Mouse (Mus musculus): Measurements from ENCODE around the gene Plekhn1. TPM values are rescaled to one million over a fixed set of nuclear protein-coding genes. Genes with fewer than 3 reads are reported as not detected.
A peak's percentile ranks its signal among the peaks of the same experiment; 100 is the strongest.

Plekhn1 gene
- total RNA-seq, 1 experiment from 2014 or later, result 19.0 TPM

DNA sequence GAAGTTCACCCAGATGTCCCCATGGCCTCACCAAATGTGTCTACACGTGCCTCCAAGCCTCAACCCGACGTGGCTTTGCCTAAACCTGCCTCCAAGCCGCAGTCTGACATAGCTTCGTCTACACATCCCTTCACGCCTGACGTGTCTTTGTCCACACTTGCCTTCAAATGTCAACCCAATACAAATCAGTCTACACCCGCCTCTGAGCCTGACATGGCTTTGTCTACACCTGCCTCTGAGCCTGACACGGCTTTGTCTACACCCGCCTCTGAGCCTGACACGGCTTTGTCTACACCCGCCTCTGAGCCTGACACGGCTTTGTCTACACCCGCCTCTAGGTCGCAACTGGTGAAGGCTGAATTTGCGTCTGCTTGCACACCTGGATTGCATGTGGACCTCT is 16.8 kb downstream of the Plekhn1 start:
- ATAC-seq (replicated peaks in 1 of 2; ENCODE audit: insufficient read depth in 1 of 2, low FRiP score in 2 of 2, low TSS enrichment in 1 of 2, low read depth in 1 of 2, poor library complexity in 2 of 2, severe bottlenecking in 2 of 2), result no peak

DNA sequence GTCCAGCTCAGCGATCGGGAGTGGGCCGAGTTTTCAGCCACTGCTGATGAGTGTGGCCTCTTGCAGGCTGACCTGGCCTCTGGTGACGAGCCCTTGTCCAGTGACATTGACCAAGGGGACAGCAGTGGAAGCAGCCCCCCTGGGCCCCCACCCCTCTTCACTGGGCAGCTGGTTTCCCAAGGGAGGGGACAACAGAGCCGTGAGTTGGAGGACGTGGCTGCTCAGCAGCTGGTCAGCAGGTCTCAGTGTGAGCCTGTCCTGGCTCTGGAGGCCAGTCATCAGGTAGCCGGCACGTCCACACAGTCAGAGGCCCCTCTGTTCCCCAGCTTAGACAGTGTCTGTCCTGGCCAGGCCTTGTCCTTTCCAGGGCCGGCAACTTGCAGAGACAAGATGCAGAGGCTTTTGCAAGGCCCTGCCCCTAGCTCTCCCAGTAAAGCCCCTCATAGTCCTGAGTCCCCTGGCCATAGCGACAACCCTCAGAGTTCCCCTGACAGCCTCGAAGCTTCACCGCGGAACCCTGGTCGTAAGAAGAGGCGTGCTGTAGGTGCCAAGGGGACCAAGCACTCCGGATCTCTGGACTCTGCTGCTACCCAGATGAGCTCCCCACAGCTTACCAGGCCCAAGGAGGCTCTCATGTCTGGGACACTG is 17.5 kb downstream of the Plekhn1 start:
- ATAC-seq (replicated peaks in 1 of 2; ENCODE audit: insufficient read depth in 1 of 2, low FRiP score in 2 of 2, low TSS enrichment in 1 of 2, low read depth in 1 of 2, poor library complexity in 2 of 2, severe bottlenecking in 2 of 2), result no peak

DNA sequence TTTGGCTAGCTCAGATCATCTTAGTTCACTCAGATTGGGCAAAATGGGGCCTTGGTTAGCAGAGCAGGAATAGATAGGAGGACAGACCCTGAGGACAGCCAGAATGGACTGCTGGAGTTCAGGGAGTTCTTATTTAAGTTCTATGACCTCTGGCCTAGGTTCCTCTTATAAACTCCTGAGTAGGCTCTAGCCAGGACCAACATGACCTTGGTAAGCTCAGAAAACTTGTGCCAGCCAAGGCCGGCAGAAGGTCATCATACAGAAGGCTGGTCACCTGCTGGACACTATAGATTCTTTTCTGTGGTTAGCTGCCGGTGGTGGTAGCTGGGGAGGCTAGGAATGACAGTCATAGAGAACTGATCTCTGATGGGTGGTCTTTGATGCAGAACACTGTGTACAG is 18.5 kb downstream of the Plekhn1 start:
- ATAC-seq (replicated peaks in 1 of 2; ENCODE audit: insufficient read depth in 1 of 2, low FRiP score in 2 of 2, low TSS enrichment in 1 of 2, low read depth in 1 of 2, poor library complexity in 2 of 2, severe bottlenecking in 2 of 2), result no peak

DNA sequence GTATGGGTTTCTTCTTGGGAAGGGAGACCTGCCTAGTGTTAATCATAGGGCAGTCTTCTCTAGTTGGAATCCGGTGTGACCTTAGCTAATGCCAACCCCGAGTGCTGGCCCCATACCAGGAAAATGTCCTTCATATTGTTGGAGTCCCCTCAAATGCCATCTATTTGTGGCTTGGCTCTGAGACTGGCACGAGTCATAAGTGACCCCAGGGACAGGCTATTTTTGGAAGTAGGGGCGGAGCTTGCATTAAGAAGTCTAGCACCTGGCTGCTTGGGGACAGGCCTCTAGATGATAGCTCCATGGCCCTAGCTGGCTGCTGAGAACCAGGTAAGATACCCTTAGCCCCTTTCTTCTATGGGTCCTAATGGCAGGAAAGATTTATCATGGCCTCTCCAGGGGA is 19.0 kb downstream of the Plekhn1 start, which contains the start of gene Perm1:
Gene Perm1 (plus strand): TSS at position 220 of the 400 bp plus-strand sequence.
- no peak for ATAC-seq (replicated peaks in 1 of 2; ENCODE audit: insufficient read depth in 1 of 2, low FRiP score in 2 of 2, low TSS enrichment in 1 of 2, low read depth in 1 of 2, poor library complexity in 2 of 2, severe bottlenecking in 2 of 2)

GRCm38 (mm10) chr4:156213134-156213533 is 21.5 kb downstream of the Plekhn1 start:
- ATAC-seq (replicated peaks in 1 of 2; ENCODE audit: insufficient read depth in 1 of 2, low FRiP score in 2 of 2, low TSS enrichment in 1 of 2, low read depth in 1 of 2, poor library complexity in 2 of 2, severe bottlenecking in 2 of 2), result no peak

GRCm38 (mm10) chr4:156209963-156210635 is 24.6 kb downstream of the Plekhn1 start:
- peak in 1 of 2 experiments; percentile 42; a peak in 1 of 4 replicates for ATAC-seq (replicated peaks in 1 of 2; ENCODE audit: insufficient read depth in 1 of 2, low FRiP score in 2 of 2, low TSS enrichment in 1 of 2, low read depth in 1 of 2, poor library complexity in 2 of 2, severe bottlenecking in 2 of 2)

DNA sequence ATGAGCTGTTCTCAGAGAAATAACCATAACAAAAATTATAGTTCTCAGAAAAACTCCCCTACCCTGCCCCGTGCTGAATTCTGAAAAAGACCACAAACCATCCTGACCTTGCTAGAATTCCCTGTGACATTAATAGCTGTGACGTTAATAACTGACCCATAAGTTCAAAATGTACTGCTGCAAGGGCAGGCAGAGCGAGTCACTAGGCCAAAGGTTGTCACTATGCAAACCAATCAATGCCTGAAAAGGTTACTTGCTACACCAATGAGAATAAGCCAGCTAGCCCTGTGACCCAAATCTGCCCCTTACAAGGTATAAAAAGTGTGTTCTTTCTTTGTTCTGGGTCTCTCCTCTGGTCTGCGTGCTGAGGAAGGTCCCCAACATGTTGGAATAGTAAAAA is 25.8 kb downstream of the Plekhn1 start:
- ATAC-seq (replicated peaks in 1 of 2; ENCODE audit: insufficient read depth in 1 of 2, low FRiP score in 2 of 2, low TSS enrichment in 1 of 2, low read depth in 1 of 2, poor library complexity in 2 of 2, severe bottlenecking in 2 of 2), result no peak

- peak; percentile 42 to 48; a peak in 3 of 4 replicates for ATAC-seq (replicated peaks in 1 of 2; ENCODE audit: insufficient read depth in 1 of 2, low FRiP score in 2 of 2, low TSS enrichment in 1 of 2, low read depth in 1 of 2, poor library complexity in 2 of 2, severe bottlenecking in 2 of 2)
These were observed 31.1 kb downstream of the Plekhn1 start for GRCm38 (mm10) chr4:156203413-156204131.

- peak; percentile 79 to 84 for ATAC-seq (replicated peaks in 1 of 2; ENCODE audit: insufficient read depth in 1 of 2, low FRiP score in 2 of 2, low TSS enrichment in 1 of 2, low read depth in 1 of 2, poor library complexity in 2 of 2, severe bottlenecking in 2 of 2)
These were observed 31.6 kb downstream of the Plekhn1 start, which contains the start of gene AW011738 for GRCm38 (mm10) chr4:156203001-156203412. Gene AW011738 (plus strand): TSS chr4:156203304.

DNA sequence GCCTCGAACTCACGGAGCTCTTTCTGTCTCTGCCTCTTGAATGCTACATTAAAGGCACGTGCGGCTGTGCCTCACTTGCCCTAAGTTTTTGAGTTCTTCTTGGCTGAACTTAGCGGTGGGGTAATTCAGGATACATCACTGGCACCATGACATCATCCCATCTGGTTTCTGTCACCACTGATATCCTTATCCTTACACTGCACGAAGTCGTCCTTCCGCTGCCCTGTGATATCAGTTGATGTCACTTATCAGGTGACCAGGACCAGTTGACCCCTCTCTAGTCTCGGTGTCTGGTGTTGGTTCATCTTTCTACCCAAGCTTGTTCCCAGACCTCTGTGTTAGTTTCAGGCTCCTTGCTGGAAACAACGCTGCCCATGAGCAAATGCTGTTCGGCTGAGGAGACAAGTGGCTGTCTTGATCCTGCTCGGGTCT is 32.2 kb downstream of the Plekhn1 start:
- no peak for ATAC-seq (replicated peaks in 1 of 2; ENCODE audit: insufficient read depth in 1 of 2, low FRiP score in 2 of 2, low TSS enrichment in 1 of 2, low read depth in 1 of 2, poor library complexity in 2 of 2, severe bottlenecking in 2 of 2)

DNA sequence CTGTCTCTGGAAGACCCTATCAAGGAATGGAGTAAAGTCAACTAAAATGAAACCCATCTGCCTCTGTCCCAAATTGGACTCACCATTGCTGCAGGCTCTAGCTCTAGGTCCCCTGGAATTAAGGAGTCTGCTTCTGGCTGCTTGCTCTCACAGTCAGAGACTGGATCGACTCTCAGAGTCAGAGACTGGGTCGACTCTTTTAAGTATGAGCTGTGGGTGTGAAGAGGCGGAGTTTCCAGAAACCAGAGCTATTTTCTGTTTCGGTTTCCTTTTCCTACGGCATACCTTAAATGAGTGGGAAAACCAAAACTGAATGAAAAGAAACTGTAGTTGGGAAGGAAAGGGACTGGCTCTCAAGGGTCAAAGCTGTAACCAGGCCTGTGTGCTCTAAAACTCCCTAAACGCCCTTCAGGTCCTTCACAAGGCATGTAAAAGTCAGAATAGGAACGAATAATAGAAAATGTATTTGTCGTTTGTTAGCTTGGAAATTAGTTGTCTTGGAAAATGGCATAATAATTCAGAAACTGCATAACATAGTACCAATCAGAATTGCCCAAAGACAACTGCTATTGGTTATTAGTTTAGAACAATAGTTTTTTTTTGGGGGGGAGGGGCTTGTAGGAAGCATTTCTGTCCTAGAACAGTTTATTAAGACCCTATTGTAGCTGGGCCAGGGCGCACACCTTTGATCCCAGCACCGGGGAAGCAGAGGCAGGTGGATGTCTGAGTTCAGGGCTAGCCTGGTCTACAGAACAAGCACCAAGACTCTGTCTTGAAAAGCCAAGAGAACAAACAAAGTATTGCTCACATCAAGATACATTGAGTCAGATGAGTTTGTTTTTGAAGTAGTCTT is 33.8 kb downstream of the Plekhn1 start, which contains the start of gene Isg15:
Gene Isg15 (minus strand): TSS at position 196 of the 853 bp plus-strand sequence.
- 0 out of 4 replicates have a peak, but pooled peaks have one; percentile 20 to 22 for ATAC-seq (replicated peaks in 1 of 2; ENCODE audit: insufficient read depth in 1 of 2, low FRiP score in 2 of 2, low TSS enrichment in 1 of 2, low read depth in 1 of 2, poor library complexity in 2 of 2, severe bottlenecking in 2 of 2)

DNA sequence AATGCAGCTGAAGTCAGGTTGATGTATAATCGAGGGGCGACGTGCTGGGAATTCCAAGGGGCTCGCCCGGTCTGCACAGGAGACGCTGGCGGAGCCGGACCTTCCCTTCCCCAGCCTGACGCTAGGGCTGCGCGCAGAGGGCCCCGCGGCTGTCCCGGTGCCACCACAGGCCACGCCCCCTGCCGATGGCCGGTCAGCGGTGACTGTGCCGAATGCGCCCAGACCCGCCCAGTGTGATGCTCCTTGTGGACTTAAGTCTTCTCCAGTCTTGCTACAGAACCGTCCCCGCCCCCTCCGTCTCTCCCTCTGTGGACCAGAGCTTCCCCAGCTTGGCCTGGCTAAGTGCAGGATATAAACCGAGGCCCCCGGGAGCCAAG is 36.8 kb downstream of the Plekhn1 start:
- peak; percentile 74 to 75 for ATAC-seq (replicated peaks in 1 of 2; ENCODE audit: insufficient read depth in 1 of 2, low FRiP score in 2 of 2, low TSS enrichment in 1 of 2, low read depth in 1 of 2, poor library complexity in 2 of 2, severe bottlenecking in 2 of 2)

DNA sequence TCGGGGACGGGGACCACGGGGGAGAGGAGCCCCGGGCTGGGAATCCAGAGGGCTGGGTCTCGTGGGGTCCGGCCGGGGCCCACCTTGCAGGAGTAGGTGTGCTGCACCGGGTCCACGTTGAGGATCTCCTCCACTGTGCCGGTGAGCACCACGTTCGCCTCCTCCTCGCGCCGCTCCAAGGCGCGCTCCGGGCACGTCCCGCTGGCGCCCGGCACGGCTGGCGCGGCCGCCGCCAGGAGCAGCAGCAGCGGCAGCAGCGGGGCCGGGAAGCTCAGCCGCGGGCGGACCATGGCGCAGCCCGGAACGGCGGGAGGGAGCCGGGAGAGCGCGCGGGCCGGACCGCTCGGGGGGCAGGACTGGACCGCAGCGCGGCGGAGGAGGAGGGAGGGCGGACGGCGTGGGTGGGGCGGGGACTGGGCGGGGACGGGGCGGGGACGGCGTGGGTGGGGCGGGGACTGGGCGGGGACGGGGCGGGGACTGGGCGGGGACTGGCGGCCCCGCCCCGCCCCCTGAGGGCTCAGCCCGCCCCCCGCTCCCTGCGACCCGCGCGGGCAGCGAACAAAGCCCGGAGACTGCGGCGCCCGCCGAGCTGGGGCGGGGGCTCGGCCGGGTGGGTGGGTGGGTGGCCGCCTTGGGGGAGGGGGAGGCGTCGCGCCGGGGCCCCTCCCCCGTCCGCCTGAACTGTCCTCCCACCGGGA is 37.4 kb downstream of the Plekhn1 start, which contains the start of gene Agrn:
Gene Agrn (minus strand): TSS at position 358 of the 698 bp plus-strand sequence.
- peak; percentile 35 to 43; a peak in 1 of 4 replicates for ATAC-seq (replicated peaks in 1 of 2; ENCODE audit: insufficient read depth in 1 of 2, low FRiP score in 2 of 2, low TSS enrichment in 1 of 2, low read depth in 1 of 2, poor library complexity in 2 of 2, severe bottlenecking in 2 of 2)

DNA sequence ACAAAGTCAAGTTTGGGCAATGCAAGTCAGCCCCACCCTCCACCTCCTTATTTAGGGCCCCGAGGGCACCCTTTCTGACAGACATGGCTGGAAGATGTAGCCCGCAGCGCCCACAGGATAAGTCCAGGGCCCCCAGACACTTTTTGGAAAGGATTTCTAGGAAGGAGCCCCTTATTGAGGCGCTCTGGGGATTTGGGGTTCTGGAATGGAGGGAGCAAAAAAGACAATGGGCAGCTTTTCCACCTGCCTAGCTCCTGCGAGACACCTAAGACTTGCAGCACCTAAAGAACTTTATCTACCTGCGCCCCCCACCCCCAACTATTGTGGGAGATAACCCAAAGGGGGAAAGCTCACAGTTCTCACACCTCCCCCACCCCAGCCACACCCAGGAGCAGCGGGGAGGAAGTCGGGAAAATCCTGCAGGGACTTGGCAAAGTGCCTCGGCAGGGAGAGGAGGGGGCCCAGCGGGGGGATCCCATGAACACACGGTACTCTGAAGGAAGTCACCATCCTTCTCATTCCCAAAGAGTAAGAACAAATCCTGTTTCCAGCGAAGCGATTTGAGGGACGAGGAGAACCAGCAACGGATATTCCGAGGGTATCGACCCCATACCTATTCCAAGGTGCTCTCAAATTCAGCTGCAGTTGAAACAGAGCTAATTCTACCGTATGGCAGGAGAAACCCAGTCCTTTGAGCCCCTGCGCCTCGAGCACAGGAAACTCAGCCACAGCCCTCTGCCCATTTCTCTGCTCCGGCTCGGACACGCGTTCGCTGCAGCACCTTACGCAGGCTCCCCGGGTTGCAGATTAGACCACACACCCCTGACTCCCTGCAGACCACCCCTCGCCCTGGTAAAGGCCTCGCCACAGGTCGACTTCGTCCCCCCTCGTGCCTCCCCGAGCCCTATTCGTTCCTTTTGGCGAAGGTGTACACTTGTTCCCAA is 38.5 kb downstream of the Plekhn1 start:
- no peak for ATAC-seq (replicated peaks in 1 of 2; ENCODE audit: insufficient read depth in 1 of 2, low FRiP score in 2 of 2, low TSS enrichment in 1 of 2, low read depth in 1 of 2, poor library complexity in 2 of 2, severe bottlenecking in 2 of 2)

- no peak for ATAC-seq (replicated peaks in 1 of 2; ENCODE audit: insufficient read depth in 1 of 2, low FRiP score in 2 of 2, low TSS enrichment in 1 of 2, low read depth in 1 of 2, poor library complexity in 2 of 2, severe bottlenecking in 2 of 2)
These were observed 40.3 kb downstream of the Plekhn1 start for GRCm38 (mm10) chr4:156194346-156194745.

DNA sequence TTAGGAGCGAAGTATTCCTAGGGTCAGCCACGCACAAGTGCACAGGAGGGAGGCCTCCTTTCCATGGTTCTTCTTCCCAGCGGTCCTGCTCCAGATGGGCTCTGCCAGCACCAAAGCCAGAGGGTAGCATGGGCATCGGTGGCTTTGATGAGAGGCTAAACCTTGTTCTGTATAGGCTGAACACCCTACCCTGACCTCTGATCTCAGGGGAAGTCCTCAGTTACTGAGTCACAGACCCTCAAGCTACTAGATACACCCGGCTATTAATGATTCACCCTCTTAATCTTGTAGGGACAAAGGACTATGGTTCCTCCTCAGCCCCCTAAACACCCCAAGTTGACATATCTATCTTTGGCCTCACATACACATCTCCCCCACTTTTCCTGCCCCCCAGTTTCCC is 40.8 kb downstream of the Plekhn1 start:
- no peak for ATAC-seq (replicated peaks in 1 of 2; ENCODE audit: insufficient read depth in 1 of 2, low FRiP score in 2 of 2, low TSS enrichment in 1 of 2, low read depth in 1 of 2, poor library complexity in 2 of 2, severe bottlenecking in 2 of 2)

Measured in hematopoietic stem cell, adult 5-6 weeks (primary cell).